Mouse (Mus musculus): Measurements from ENCODE around the gene Stn1. TPM values are rescaled to one million over a fixed set of nuclear protein-coding genes. Genes with fewer than 3 reads are reported as not detected.

The Stn1 gene
- polyA plus RNA-seq, 1 experiment from 2014 or later: 36.9 TPM

- DNase-seq (ENCODE audit: low spot score): no peak
Observed at GRCm38 (mm10) chr19:47454167-47455000, 82.9 kb downstream of the Stn1 start.

GRCm38 (mm10) chr19:47453352-47453751 is 84.0 kb downstream of the Stn1 start:
- no peak for DNase-seq (ENCODE audit: low spot score)

GRCm38 (mm10) chr19:47452682-47453081 is 84.6 kb downstream of the Stn1 start:
- no peak for DNase-seq (ENCODE audit: low spot score)

- no peak for DNase-seq (ENCODE audit: low spot score)
Observed at GRCm38 (mm10) chr19:47452211-47452610, 85.1 kb downstream of the Stn1 start.

GRCm38 (mm10) chr19:47451476-47452113 is 85.7 kb downstream of the Stn1 start:
- peak; percentile 47 for DNase-seq (ENCODE audit: low spot score)

Other genes starting within 250 kb of the Stn1 start
- gene Sh3pxd2a, start 73.1 kb downstream of the Stn1 start, polyA plus RNA-seq (2015; fragmentation: Nextera tagmentation; extraction: Ambion mirVana): 2.0 and 2.6 TPM in 2 replicates
- 11.9 and 14.2 TPM in 2 replicates for gene Slk, start 42.2 kb upstream of the Stn1 start, polyA plus RNA-seq (2015; fragmentation: Nextera tagmentation; extraction: Ambion mirVana)
- 0.68 and 0.82 TPM in 2 replicates for gene Col17a1, start 154.6 kb upstream of the Stn1 start, polyA plus RNA-seq (2015; fragmentation: Nextera tagmentation; extraction: Ambion mirVana)
- 165 and 186 TPM in 2 replicates for gene Sfr1, start 194.2 kb upstream of the Stn1 start, polyA plus RNA-seq (2015; fragmentation: Nextera tagmentation; extraction: Ambion mirVana)

Data from thymus, postnatal 0 days (tissue).